8 mouse cellular contexts compared by ENCODE assay signal in the genomic region with DNA sequence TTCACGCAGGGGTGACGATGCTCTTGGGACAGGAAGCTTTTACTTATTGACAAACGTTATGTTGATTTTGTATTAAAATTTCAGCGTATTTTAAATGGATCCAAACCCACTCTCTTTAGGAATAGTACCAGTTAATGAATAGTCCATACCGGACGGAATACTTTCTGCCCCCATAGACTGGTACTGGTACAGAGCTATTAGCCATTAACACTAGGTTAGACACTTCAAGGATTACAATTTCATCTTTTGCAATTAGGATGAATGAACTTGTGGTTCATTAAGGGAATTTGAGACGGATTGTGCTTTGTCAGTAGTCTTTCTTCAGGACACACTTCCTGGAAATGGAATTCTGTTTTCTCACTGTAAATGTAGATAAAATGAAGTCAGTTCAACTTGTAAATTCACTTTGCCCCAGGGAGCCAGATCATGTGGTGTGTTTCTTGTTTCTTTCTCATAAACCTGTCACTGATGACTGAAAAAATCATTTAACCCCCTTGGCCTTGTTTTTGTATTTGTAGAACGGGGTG. TPM values are rescaled to one million over a fixed set of nuclear protein-coding genes. Genes with fewer than 3 reads are reported as not detected.
A peak's percentile ranks its signal among the peaks of the same experiment; 100 is the strongest.
DNase-seq lines count a peak whose midpoint lies in the region; ATAC-seq lines count a peak whose summit lies in the region.

No protein-coding gene starts in this region.

- H3K27me3 ChIP-seq in kidney, embryonic 14.5 days (ENCODE audit: control insufficient read depth, insufficient read depth, low read length): no peaks in the 10 kb centered on the region; the same call in 1 of the 2 replicates
- H3K27me3 ChIP-seq in hindbrain, embryonic 14.5 days (ENCODE audit: control insufficient read depth, insufficient read depth, low read length): peaks cover 16% of the 10 kb centered on the region
- H3K27me3 ChIP-seq in midbrain, embryonic 15.5 days (replicated peaks): 0 out of 2 replicates have a peak, but pooled peaks cover 7% of the 10 kb centered on the region

- H3K4me3 ChIP-seq in kidney, embryonic 14.5 days (ENCODE audit: low read length): peak overlapping the region; percentile 87
- peak overlapping the region; percentile 99 for H3K4me3 ChIP-seq in brown adipose tissue, adult 24 weeks (ENCODE audit: insufficient read depth, low read depth, low read length)
- H3K4me3 ChIP-seq in hindbrain, embryonic 14.5 days (replicated peaks; ENCODE audit: low read length): peak overlapping the region; percentile 90
- H3K4me3 ChIP-seq in midbrain, embryonic 15.5 days: peak overlapping the region; percentile 57

- DNase-seq in kidney, adult 8-10 months: no peak
- DNase-seq in hindbrain, embryonic 14.5 days (ENCODE audit: low spot score): no peak
- no peak for DNase-seq in ovary, postnatal 10 days (ENCODE audit: low spot score)
- DNase-seq in cerebellum, postnatal 25 days: no peak
- no peak for DNase-seq in gastrocnemius, postnatal 10 days

- no peak overlapping the region for H3K27ac ChIP-seq in kidney, embryonic 14.5 days (ENCODE audit: low read depth, low read length)
- peak overlapping the region; percentile 99 for H3K27ac ChIP-seq in brown adipose tissue, adult 24 weeks (replicated peaks; ENCODE audit: low read depth, low read length)
- no peak overlapping the region for H3K27ac ChIP-seq in hindbrain, embryonic 14.5 days
- H3K27ac ChIP-seq in midbrain, embryonic 15.5 days: no peak overlapping the region

- no peaks in the 10 kb centered on the region for H3K36me3 ChIP-seq in kidney, embryonic 14.5 days (ENCODE audit: control insufficient read depth, insufficient read depth, low read length)
- no peaks in the 10 kb centered on the region for H3K36me3 ChIP-seq in hindbrain, embryonic 14.5 days (replicated peaks; ENCODE audit: control insufficient read depth, insufficient read depth)
- H3K36me3 ChIP-seq in midbrain, embryonic 15.5 days (replicated peaks): no peaks in the 10 kb centered on the region

- 13% methylated on average over 8 of the region's 8 CpGs for WGBS in kidney, embryonic 14.5 days
- WGBS in hindbrain, embryonic 14.5 days: 16% methylated on average over 8 of the region's 8 CpGs
- 21% methylated on average over 8 of the region's 8 CpGs for WGBS in midbrain, embryonic 15.5 days

- H3K9ac ChIP-seq in kidney, embryonic 14.5 days (ENCODE audit: low read depth, low read length): peak overlapping the region; percentile 84
- peak overlapping the region; percentile 84 for H3K9ac ChIP-seq in hindbrain, embryonic 14.5 days
- H3K9ac ChIP-seq in midbrain, embryonic 15.5 days: peak overlapping the region; percentile 42

- H3K9me3 ChIP-seq in kidney, embryonic 14.5 days (ENCODE audit: control insufficient read depth, low read length): no peaks in the 10 kb centered on the region
- no peaks in the 10 kb centered on the region for H3K9me3 ChIP-seq in hindbrain, embryonic 14.5 days (ENCODE audit: control insufficient read depth, low read length)
- no peaks in the 10 kb centered on the region for H3K9me3 ChIP-seq in midbrain, embryonic 15.5 days

- peak overlapping the region; percentile 90 for H3K4me2 ChIP-seq in kidney, embryonic 14.5 days (replicated peaks; ENCODE audit: low read depth, low read length)
- peak overlapping the region; percentile 98 for H3K4me2 ChIP-seq in hindbrain, embryonic 14.5 days (replicated peaks)
- peak overlapping the region; percentile 81 for H3K4me2 ChIP-seq in midbrain, embryonic 15.5 days

- peak; percentile 32; the same call in 1 of the 2 replicates for ATAC-seq in kidney, embryonic 14.5 days (ENCODE audit: low FRiP score, low TSS enrichment)
- ATAC-seq in hindbrain, embryonic 14.5 days (ENCODE audit: low FRiP score): no peak
- ATAC-seq in midbrain, embryonic 15.5 days (replicated peaks): peak; percentile 70

- no peaks in the 10 kb centered on the region for H3K4me1 ChIP-seq in kidney, embryonic 14.5 days (ENCODE audit: control insufficient read depth, insufficient read depth, low read length)
- peaks cover 12% of the 10 kb centered on the region for H3K4me1 ChIP-seq in brown adipose tissue, adult 24 weeks (ENCODE audit: control insufficient read depth, insufficient read depth, insufficient read length, low read length)
- no peaks in the 10 kb centered on the region for H3K4me1 ChIP-seq in hindbrain, embryonic 14.5 days (replicated peaks; ENCODE audit: control insufficient read depth, insufficient read depth, low read length)
- H3K4me1 ChIP-seq in midbrain, embryonic 15.5 days: peaks cover 5% of the 10 kb centered on the region; the same call in 1 of the 2 replicates

RNA-seq across cellular contexts. Expression of gene Exoc6, which starts 0.9 kb away (rescaled TPM):
- 14.2 and 26.8 TPM in 2 replicates for polyA plus RNA-seq in kidney, embryonic 14.5 days (2014; fragmentation: Nextera tagmentation; extraction: Ambion mirVana)
- polyA plus RNA-seq in brown adipose tissue, adult 24 weeks (2012; ENCODE audit: insufficient read depth, insufficient read length, missing spikeins): 15.8 and 18.1 TPM in 2 replicates
- 25.5 and 26.2 TPM in 2 replicates for polyA plus RNA-seq in hindbrain, embryonic 14.5 days (2014; fragmentation: Nextera tagmentation; extraction: Ambion mirVana)
- polyA plus RNA-seq in midbrain, embryonic 15.5 days (2015; fragmentation: Nextera tagmentation; extraction: Ambion mirVana): 19.6 and 22.1 TPM in 2 replicates
- total RNA-seq in gastrocnemius, postnatal 10 days (2021): 10 to 100 TPM; 44.6 to 46.1 TPM
